Mouse (Mus musculus): ENCODE results near the gene Pxk.

DNA sequence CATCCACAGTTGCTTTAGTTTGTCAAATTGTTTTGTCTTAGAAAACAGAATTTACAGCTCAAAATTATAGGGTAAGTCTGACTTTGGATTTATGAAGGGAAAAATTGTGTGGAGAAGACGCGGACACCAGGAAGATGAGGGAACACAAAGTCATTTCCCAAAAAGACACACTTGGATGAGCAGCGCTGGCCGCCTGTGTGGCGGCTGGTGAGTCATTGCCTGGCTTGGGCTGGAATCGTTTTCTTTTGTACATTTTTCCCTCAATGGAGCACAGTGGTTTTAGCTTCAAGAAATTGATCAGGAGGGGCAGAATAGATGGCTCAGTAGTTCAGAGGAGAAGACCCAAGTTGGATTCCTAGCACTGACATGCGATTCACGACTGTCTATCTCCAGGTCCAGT, 3.9 kb downstream of the Pxk start:
- no peak for TF ChIP-seq CTCF (IDR thresholded peaks at IDR 0.05; ENCODE audit: control insufficient read depth, insufficient read depth, insufficient read length)
- no peak for TF ChIP-seq FOSL1 (IDR thresholded peaks at IDR 0.05; ENCODE audit: insufficient read depth, low read length, poor library complexity, severe bottlenecking)
- no peak for TF ChIP-seq MYOG (IDR thresholded peaks at IDR 0.05; ENCODE audit: control insufficient read depth, extremely low read depth, insufficient read length)
- no peak for TF ChIP-seq USF1 (IDR thresholded peaks at IDR 0.05; ENCODE audit: low read depth)
- no peak for TF ChIP-seq CEBPB (IDR thresholded peaks at IDR 0.05; ENCODE audit: low read depth)
- no peak for TF ChIP-seq MAX (IDR thresholded peaks at IDR 0.05)
- no peak for TF ChIP-seq MYOD1 (IDR thresholded peaks at IDR 0.05; ENCODE audit: control insufficient read depth, insufficient read length, low read depth)

Measured in C2C12 (cell line).